Mouse (Mus musculus): Measurements from ENCODE around the gene Arl5a. TPM values are rescaled to one million over a fixed set of nuclear protein-coding genes. Genes with fewer than 3 reads are reported as not detected.
A peak's percentile ranks its signal among the peaks of the same experiment; 100 is the strongest.

Arl5a gene
- polyA plus RNA-seq, 1 experiment from 2014 or later = 22.3 TPM

DNA sequence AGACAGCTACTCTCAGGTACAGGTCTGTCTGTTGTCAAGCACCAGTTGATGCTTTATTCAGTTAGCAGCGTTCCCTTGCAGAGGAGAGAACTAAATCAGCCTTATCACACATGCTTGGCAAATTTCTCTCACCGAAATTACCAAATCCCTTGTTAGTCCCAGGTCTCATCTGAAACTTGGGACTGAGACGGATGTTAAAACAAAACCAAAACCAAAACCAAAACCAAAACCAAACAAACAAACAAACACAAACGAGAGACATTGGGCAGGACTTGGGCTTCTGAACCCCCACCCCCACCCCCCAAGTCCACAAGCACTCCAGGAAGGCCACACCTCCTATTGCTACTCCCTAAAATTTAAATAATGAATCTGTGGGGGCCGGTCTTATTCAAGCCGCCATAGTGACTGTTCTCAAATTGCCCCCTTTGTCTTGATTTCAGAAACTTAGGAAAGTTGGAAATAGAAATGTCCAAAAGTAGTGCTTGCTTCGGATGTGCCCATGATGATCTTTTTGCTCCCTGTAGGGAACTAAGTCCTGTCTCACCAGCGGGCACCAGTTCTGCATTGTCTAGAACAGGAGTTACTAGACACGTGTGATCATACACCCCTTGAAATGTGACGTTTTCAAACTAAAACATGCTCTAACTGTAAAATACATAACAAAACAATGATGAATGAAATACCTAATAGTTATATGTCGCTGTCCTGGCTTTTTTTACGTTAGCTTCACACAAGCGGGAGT lies 46.8 kb downstream of the Arl5a start:
- peak overlapping the region; percentile 20 for H3K4me3 ChIP-seq (ENCODE audit: low read depth, low read length)
- no peak for ATAC-seq (ENCODE audit: low read depth)
- H3K27ac ChIP-seq (ENCODE audit: low read length) = no peak overlapping the region

DNA sequence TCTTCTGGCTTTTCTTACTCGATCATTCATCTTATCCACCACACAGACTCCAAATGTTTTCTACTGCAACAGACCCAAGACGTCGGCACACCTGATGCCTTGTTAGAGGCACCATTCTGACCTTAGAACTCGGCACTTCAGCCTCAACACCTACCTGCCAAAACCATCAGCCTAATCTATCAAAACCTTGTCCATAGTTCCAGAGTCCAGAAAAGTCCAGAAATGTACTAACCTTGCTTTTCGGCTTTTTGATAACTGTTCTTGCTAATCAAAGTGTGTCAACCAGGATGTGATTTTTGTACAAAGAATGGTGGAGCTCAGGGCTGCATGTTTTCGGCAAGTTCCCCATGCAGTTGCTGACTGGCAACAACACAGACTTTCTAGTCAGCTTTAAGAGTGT lies 50.0 kb downstream of the Arl5a start:
- 61% methylated on average over 6 of the region's 6 CpGs for WGBS (ENCODE audit: insufficient replicate concordance)
- H3K4me2 ChIP-seq (ENCODE audit: low read depth, low read length) = no peak overlapping the region
- no peaks in the 10 kb centered on the region for H3K4me1 ChIP-seq (ENCODE audit: control insufficient read depth, low read depth, low read length)
- no peak overlapping the region for H3K27ac ChIP-seq (ENCODE audit: low read length)
- H3K36me3 ChIP-seq (ENCODE audit: control insufficient read depth, insufficient read depth) = no peaks in the 10 kb centered on the region
- H3K9me3 ChIP-seq (replicated peaks; ENCODE audit: control insufficient read depth, low read length) = no peaks in the 10 kb centered on the region
- no peaks in the 10 kb centered on the region for H3K27me3 ChIP-seq (ENCODE audit: control insufficient read depth, insufficient read depth, low read depth, low read length)
- H3K4me3 ChIP-seq (ENCODE audit: low read depth, low read length) = no peak overlapping the region
- no peak for ATAC-seq (ENCODE audit: low read depth)
- H3K9ac ChIP-seq (ENCODE audit: low read depth, low read length) = no peak overlapping the region

More for the DNA sequence above, 46.8 kb downstream of the Arl5a start:
- Histone ChIP-seq H3K27me3 (ENCODE audit: control insufficient read depth, insufficient read depth, low read depth, low read length) (no peaks in the 10 kb centered on the region), H3K36me3 (ENCODE audit: control insufficient read depth, insufficient read depth) (no peaks in the 10 kb centered on the region), H3K9me3 (replicated peaks; ENCODE audit: control insufficient read depth, low read length) (no peaks in the 10 kb centered on the region), H3K9ac (ENCODE audit: low read depth, low read length) (no peak overlapping the region), H3K4me2 (ENCODE audit: low read depth, low read length) (peak overlapping the region; percentile 48), H3K4me1 (ENCODE audit: control insufficient read depth, low read depth, low read length) (no peaks in the 10 kb centered on the region)
- WGBS (ENCODE audit: insufficient replicate concordance) = 49% methylated on average over 13 of the region's 13 CpGs

DNA sequence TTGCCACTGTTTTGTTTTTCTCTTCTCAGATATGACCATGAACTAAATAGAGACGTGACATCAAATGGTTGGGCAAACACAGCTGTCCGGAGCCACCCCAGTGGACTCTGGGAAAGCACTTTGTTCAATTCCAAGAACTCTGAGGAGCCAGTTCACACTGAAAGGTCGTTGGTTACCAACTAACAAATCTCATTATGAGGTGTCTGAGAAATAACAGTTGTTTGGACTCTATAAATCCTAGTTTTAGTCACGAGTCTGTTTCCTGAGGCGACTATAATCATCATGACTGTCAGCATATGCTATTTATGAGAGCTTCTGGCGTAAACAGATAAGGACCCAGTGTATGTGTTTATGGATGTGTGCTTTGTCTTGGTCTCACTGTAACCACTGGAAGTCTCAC lies 52.2 kb downstream of the Arl5a start:
- no peaks in the 10 kb centered on the region for H3K27me3 ChIP-seq (ENCODE audit: control insufficient read depth, insufficient read depth, low read depth, low read length)
- ATAC-seq (ENCODE audit: low read depth) = no peak
- H3K9ac ChIP-seq (ENCODE audit: low read depth, low read length) = no peak overlapping the region
- H3K4me3 ChIP-seq (ENCODE audit: low read depth, low read length) = no peak overlapping the region
- H3K9me3 ChIP-seq (replicated peaks; ENCODE audit: control insufficient read depth, low read length) = no peaks in the 10 kb centered on the region
- no peak overlapping the region for H3K4me2 ChIP-seq (ENCODE audit: low read depth, low read length)
- no peaks in the 10 kb centered on the region for H3K36me3 ChIP-seq (ENCODE audit: control insufficient read depth, insufficient read depth)
- H3K4me1 ChIP-seq (ENCODE audit: control insufficient read depth, low read depth, low read length) = no peaks in the 10 kb centered on the region
- no peak overlapping the region for H3K27ac ChIP-seq (ENCODE audit: low read length)
- WGBS (ENCODE audit: insufficient replicate concordance) = 24% methylated on average over 6 of the region's 6 CpGs

DNA sequence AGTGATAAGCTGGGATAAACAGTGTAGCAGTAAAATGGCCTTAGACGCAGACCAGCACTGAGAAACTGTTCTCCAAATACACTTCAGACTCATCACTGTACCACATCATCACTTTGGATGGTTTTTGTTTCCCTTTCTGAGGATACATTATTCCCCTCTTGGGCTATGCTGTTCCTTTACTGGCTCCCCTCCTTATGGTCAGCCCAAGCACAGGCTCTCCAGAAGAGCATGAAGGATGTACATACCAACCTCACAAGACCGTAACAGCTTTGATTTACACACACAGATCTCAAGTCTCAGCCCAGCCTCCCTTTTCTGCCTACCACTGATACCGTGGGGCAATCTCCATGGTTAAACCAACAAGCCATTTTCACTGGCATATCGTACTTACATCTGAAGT lies 52.6 kb downstream of the Arl5a start:
- Histone ChIP-seq H3K27ac (ENCODE audit: low read length) (no peak overlapping the region), H3K9ac (ENCODE audit: low read depth, low read length) (no peak overlapping the region), H3K4me3 (ENCODE audit: low read depth, low read length) (no peak overlapping the region), H3K4me1 (ENCODE audit: control insufficient read depth, low read depth, low read length) (no peaks in the 10 kb centered on the region), H3K4me2 (ENCODE audit: low read depth, low read length) (no peak overlapping the region), H3K27me3 (ENCODE audit: control insufficient read depth, insufficient read depth, low read depth, low read length) (no peaks in the 10 kb centered on the region), H3K36me3 (ENCODE audit: control insufficient read depth, insufficient read depth) (no peaks in the 10 kb centered on the region), H3K9me3 (replicated peaks; ENCODE audit: control insufficient read depth, low read length) (no peaks in the 10 kb centered on the region)
- no peak for ATAC-seq (ENCODE audit: low read depth)
- WGBS (ENCODE audit: insufficient replicate concordance) = 46% methylated on average over 4 of the region's 4 CpGs

DNA sequence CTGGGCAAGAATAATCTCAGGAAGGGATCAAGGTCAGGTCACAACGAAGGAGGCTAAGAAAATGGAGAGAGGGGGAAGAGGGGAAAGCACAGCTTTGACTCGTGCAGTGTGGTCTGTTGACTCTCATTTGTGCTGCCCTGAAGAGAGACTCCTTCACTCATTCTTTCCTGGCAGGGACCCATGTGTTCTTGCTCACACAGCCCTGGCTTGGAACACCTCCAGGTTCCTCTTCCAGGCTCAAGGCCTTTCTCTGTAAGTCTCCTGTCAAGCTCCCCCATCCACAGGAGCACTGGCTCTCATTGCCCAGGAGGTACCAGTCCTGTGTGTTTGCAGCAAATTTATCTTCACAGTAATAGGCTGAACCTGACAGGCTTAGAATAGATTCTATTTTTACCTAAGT lies 53.6 kb downstream of the Arl5a start:
- no peaks in the 10 kb centered on the region for H3K4me1 ChIP-seq (ENCODE audit: control insufficient read depth, low read depth, low read length)
- H3K9ac ChIP-seq (ENCODE audit: low read depth, low read length) = no peak overlapping the region
- no peak for ATAC-seq (ENCODE audit: low read depth)
- no peak overlapping the region for H3K27ac ChIP-seq (ENCODE audit: low read length)
- H3K36me3 ChIP-seq (ENCODE audit: control insufficient read depth, insufficient read depth) = no peaks in the 10 kb centered on the region
- H3K4me3 ChIP-seq (ENCODE audit: low read depth, low read length) = no peak overlapping the region
- 30% methylated on average over 2 of the region's 2 CpGs for WGBS (ENCODE audit: insufficient replicate concordance)
- H3K9me3 ChIP-seq (replicated peaks; ENCODE audit: control insufficient read depth, low read length) = no peaks in the 10 kb centered on the region
- H3K27me3 ChIP-seq (ENCODE audit: control insufficient read depth, insufficient read depth, low read depth, low read length) = no peaks in the 10 kb centered on the region
- H3K4me2 ChIP-seq (ENCODE audit: low read depth, low read length) = no peak overlapping the region

DNA sequence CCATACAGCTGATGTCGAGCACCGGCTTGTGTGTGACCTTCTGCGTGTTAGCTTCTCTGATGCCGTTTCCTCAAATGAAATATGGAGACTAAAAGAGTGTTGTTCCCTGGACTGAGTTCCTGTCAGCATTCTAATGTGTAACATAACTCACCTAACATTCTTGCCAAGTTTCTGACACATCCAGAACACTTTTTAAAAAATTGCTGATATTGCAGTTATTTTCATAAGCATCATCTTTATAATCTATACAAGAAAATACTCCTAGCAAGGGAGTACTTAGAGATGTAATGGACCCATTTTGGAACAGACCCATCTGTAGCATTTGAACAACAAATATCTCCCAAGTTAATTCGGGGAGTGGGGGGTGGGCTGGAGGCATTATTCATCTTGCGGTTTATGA lies 55.1 kb downstream of the Arl5a start:
- no peaks in the 10 kb centered on the region for H3K27me3 ChIP-seq (ENCODE audit: control insufficient read depth, insufficient read depth, low read depth, low read length)
- no peak overlapping the region for H3K4me3 ChIP-seq (ENCODE audit: low read depth, low read length)
- no peaks in the 10 kb centered on the region for H3K4me1 ChIP-seq (ENCODE audit: control insufficient read depth, low read depth, low read length)
- no peaks in the 10 kb centered on the region for H3K9me3 ChIP-seq (replicated peaks; ENCODE audit: control insufficient read depth, low read length)
- no peak overlapping the region for H3K27ac ChIP-seq (ENCODE audit: low read length)
- H3K36me3 ChIP-seq (ENCODE audit: control insufficient read depth, insufficient read depth) = no peaks in the 10 kb centered on the region
- no peak overlapping the region for H3K9ac ChIP-seq (ENCODE audit: low read depth, low read length)
- no peak overlapping the region for H3K4me2 ChIP-seq (ENCODE audit: low read depth, low read length)
- no peak for ATAC-seq (ENCODE audit: low read depth)
- 81% methylated on average over 6 of the region's 6 CpGs for WGBS (ENCODE audit: insufficient replicate concordance)

DNA sequence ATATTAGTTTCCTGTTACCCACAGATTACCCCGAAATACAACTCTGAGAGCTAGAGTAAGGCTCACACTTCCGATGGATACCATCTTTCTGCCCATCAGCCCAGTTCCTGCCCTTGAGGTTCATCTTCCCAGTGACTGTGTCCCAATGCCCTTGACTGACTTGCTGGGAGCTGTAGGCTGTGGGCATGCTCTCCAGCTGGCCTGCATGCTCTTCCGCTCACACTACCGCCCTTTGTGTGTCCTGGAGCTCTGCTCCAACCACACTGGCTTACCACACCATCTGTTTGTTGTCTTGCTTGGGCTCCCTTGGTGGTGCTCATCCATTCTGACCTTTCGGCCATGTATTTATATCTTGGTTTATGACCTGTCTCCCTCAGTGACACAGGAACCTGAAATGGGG lies 57.0 kb downstream of the Arl5a start:
- Histone ChIP-seq H3K27me3 (ENCODE audit: control insufficient read depth, insufficient read depth, low read depth, low read length) (no peaks in the 10 kb centered on the region), H3K9me3 (replicated peaks; ENCODE audit: control insufficient read depth, low read length) (no peaks in the 10 kb centered on the region), H3K4me2 (ENCODE audit: low read depth, low read length) (no peak overlapping the region), H3K27ac (ENCODE audit: low read length) (no peak overlapping the region), H3K36me3 (ENCODE audit: control insufficient read depth, insufficient read depth) (no peaks in the 10 kb centered on the region), H3K9ac (ENCODE audit: low read depth, low read length) (no peak overlapping the region), H3K4me3 (ENCODE audit: low read depth, low read length) (no peak overlapping the region), H3K4me1 (ENCODE audit: control insufficient read depth, low read depth, low read length) (no peaks in the 10 kb centered on the region)
- WGBS (ENCODE audit: insufficient replicate concordance) = 53% methylated on average over 5 of the region's 5 CpGs
- no peak for ATAC-seq (ENCODE audit: low read depth)

DNA sequence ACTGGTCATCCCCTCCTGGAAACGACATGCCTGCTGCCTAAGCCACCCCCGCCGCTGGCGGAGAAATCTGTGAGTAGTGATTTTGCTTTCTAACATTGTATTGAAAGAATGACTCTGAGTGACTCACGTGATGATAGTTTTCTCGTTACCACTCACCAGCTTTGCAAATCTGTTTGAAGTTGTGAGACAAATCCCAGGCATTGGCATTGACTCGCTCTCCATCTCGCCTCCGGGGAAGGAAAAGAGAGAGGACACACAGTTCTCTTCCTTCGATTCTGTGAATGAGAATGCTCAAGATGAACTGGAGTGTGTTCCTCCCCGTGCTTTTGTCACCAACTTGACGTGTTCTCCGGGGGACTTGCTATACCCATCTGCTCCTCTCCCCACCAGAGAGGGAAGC lies 57.5 kb downstream of the Arl5a start:
- Histone ChIP-seq H3K4me2 (ENCODE audit: low read depth, low read length) (no peak overlapping the region), H3K4me3 (ENCODE audit: low read depth, low read length) (no peak overlapping the region), H3K4me1 (ENCODE audit: control insufficient read depth, low read depth, low read length) (no peaks in the 10 kb centered on the region), H3K9me3 (replicated peaks; ENCODE audit: control insufficient read depth, low read length) (no peaks in the 10 kb centered on the region), H3K27ac (ENCODE audit: low read length) (no peak overlapping the region), H3K36me3 (ENCODE audit: control insufficient read depth, insufficient read depth) (no peaks in the 10 kb centered on the region), H3K27me3 (ENCODE audit: control insufficient read depth, insufficient read depth, low read depth, low read length) (no peaks in the 10 kb centered on the region), H3K9ac (ENCODE audit: low read depth, low read length) (no peak overlapping the region)
- no peak for ATAC-seq (ENCODE audit: low read depth)
- WGBS (ENCODE audit: insufficient replicate concordance) = 49% methylated on average over 13 of the region's 13 CpGs

DNA sequence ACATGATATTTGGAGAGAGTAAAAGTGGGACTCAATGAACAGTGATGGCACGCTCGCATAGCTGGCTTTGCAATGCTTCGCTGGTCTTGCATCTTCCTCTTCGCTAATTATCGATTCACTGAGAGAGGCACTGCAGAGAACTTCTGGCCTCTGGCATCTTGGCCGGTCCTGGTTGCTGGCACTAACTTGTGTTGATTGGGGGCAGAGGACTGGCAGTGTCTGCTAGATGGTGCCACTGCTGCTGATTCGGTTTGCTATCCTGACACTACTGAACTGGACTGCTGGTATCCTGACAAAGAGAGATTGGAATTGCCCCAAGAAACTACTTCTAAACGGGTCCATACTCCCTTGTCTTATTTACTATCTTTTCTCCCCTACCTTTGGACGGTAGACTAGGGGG lies 63.6 kb downstream of the Arl5a start:
- Histone ChIP-seq H3K4me3 (ENCODE audit: low read depth, low read length) (no peak overlapping the region), H3K27ac (ENCODE audit: low read length) (no peak overlapping the region), H3K4me2 (ENCODE audit: low read depth, low read length) (no peak overlapping the region), H3K36me3 (ENCODE audit: control insufficient read depth, insufficient read depth) (no peaks in the 10 kb centered on the region), H3K9me3 (replicated peaks; ENCODE audit: control insufficient read depth, low read length) (no peaks in the 10 kb centered on the region), H3K4me1 (ENCODE audit: control insufficient read depth, low read depth, low read length) (no peaks in the 10 kb centered on the region), H3K27me3 (ENCODE audit: control insufficient read depth, insufficient read depth, low read depth, low read length) (no peaks in the 10 kb centered on the region), H3K9ac (ENCODE audit: low read depth, low read length) (no peak overlapping the region)
- ATAC-seq (ENCODE audit: low read depth) = no peak
- 73% methylated on average over 9 of the region's 9 CpGs for WGBS (ENCODE audit: insufficient replicate concordance)
